Mouse (Mus musculus) heart, postnatal 36 days (tissue): ENCODE measurements at regions not wholly inside any gene's neighbourhood (a gene's known extent, or its start where the extent isn't known, plus 50 kb on each side); places are given as distances from the start of the nearest gene placed in this dataset.
A peak's percentile ranks its signal among the peaks of the same experiment; 100 is the strongest.

Experiments
- DNase-seq, 2 experiments: peaks; one replicate each; pipeline ENCODE4 v3.0.0; 2021 to 2022
- intact Hi-C: fragments of 180-260 bp; cut with DNase I; formaldehyde crosslinking; loops from one replicate; pipeline ENCODE4 v1.15.1; 2025

GRCm38 (mm10) chr12:95054887-95055286 is 637.1 kb upstream of the Flrt2 start:
- intact Hi-C loops = no loop called here
- DNase-seq = no peak

- intact Hi-C loops = no loop called here
- no peak for DNase-seq
These were observed 635.1 kb upstream of the Flrt2 start for GRCm38 (mm10) chr12:95056926-95057325.

GRCm38 (mm10) chr12:95059396-95059795 is 632.6 kb upstream of the Flrt2 start:
- intact Hi-C loops = no loop called here
- no peak for DNase-seq

- DNase-seq = no peak
- intact Hi-C loops = no loop called here
These were observed 619.7 kb upstream of the Flrt2 start for GRCm38 (mm10) chr12:95072307-95072706.

- intact Hi-C loops = no loop called here
- no peak for DNase-seq
These were observed 572.6 kb upstream of the Flrt2 start for GRCm38 (mm10) chr12:95119223-95119952.

- intact Hi-C loops = no loop called here
- no peak for DNase-seq
These were observed 559.2 kb upstream of the Flrt2 start for GRCm38 (mm10) chr12:95132804-95133203.

- intact Hi-C loops = no loop called here
- no peak for DNase-seq
These were observed 558.5 kb upstream of the Flrt2 start for GRCm38 (mm10) chr12:95133482-95133881.

GRCm38 (mm10) chr12:95138167-95138566 is 553.9 kb upstream of the Flrt2 start:
- no peak for DNase-seq
- intact Hi-C loops = no loop called here

- intact Hi-C loops = no loop called here
- no peak for DNase-seq
These were observed 521.0 kb upstream of the Flrt2 start for GRCm38 (mm10) chr12:95171051-95171450.

- intact Hi-C loops = no loop called here
- DNase-seq = no peak
These were observed 518.1 kb upstream of the Flrt2 start for GRCm38 (mm10) chr12:95173810-95174402.

- intact Hi-C loops = no loop called here
- DNase-seq = no peak
These were observed 489.5 kb upstream of the Flrt2 start for GRCm38 (mm10) chr12:95202486-95202885.

GRCm38 (mm10) chr12:95205081-95205480 is 486.9 kb upstream of the Flrt2 start:
- DNase-seq = peak in 1 of 2 experiments; percentile 0
- intact Hi-C loops = no loop called here

GRCm38 (mm10) chr12:95239158-95239779 is 452.8 kb upstream of the Flrt2 start:
- intact Hi-C loops = no loop called here
- DNase-seq = no peak

GRCm38 (mm10) chr12:95267187-95267586 is 424.8 kb upstream of the Flrt2 start:
- DNase-seq = no peak
- intact Hi-C loops = no loop called here

GRCm38 (mm10) chr12:95305386-95305785 is 386.6 kb upstream of the Flrt2 start:
- DNase-seq = no peak
- intact Hi-C loops = no loop called here

GRCm38 (mm10) chr12:95315151-95315750 is 376.8 kb upstream of the Flrt2 start:
- intact Hi-C loops = no loop called here
- no peak for DNase-seq

GRCm38 (mm10) chr12:95316820-95317219 is 375.2 kb upstream of the Flrt2 start:
- intact Hi-C loops = no loop called here

GRCm38 (mm10) chr12:95321693-95322092 is 370.3 kb upstream of the Flrt2 start:
- intact Hi-C loops = no loop called here
- DNase-seq = no peak

More at GRCm38 (mm10) chr12:95316820-95317219, 375.2 kb upstream of the Flrt2 start:
- DNase-seq = no peak

- intact Hi-C loops = no loop called here
- no peak for DNase-seq
These were observed 362.4 kb upstream of the Flrt2 start for GRCm38 (mm10) chr12:95329666-95330065.

- DNase-seq = no peak
- intact Hi-C loops = no loop called here
These were observed 344.2 kb upstream of the Flrt2 start for GRCm38 (mm10) chr12:95347786-95348185.

- no peak for DNase-seq
- intact Hi-C loops = no loop called here
These were observed 336.9 kb upstream of the Flrt2 start for GRCm38 (mm10) chr12:95355151-95355550.
